Mouse (Mus musculus) ES-E14 (cell line): ENCODE results near the gene Tiparp. TPM values are rescaled to one million over a fixed set of nuclear protein-coding genes. Genes with fewer than 3 reads are reported as not detected.
A peak's percentile ranks its signal among the peaks of the same experiment; 100 is the strongest.

Experiments
- DNase-seq: peaks from one replicate; pipeline ENCODE4 v3.0.0-alpha.2; 2013; ENCODE audit warnings: low read depth, low spot score
- H3K27ac ChIP-seq: 2 replicates; pipeline ENCODE4 v1.5.1; 2012; ENCODE audit warnings: low read depth, mild to moderate bottlenecking, low read length, moderate library complexity, mixed read lengths; ENCODE audit not compliant: poor library complexity, insufficient read depth, severe bottlenecking
- H3K36me3 ChIP-seq: 2 replicates; pipeline ENCODE4 v1.6.1; 2012; ENCODE audit warnings: mild to moderate bottlenecking, low read length, moderate library complexity, mixed read lengths; ENCODE audit not compliant: control insufficient read depth, poor library complexity, insufficient read depth, severe bottlenecking
- H3K4me1 ChIP-seq, 2 experiments: fragments of 150-350 bp in 1 of 2; sonication (generic) in 1 of 2; 2 replicates each; pipeline ENCODE4 v1.6.1; 2012; ENCODE audit warnings: low read length in 2 of 2, mild to moderate bottlenecking in 1 of 2, mixed read lengths in 1 of 2; ENCODE audit not compliant: control insufficient read depth in 2 of 2, insufficient read depth in 2 of 2, poor library complexity in 1 of 2
- H3K4me3 ChIP-seq, 2 experiments: fragments of 150-350 bp in 1 of 2; sonication (generic) in 1 of 2; 2 replicates each; pipeline ENCODE4 v1.5.1; 2012; ENCODE audit warnings: low read length in 2 of 2, low read depth in 1 of 2, mild to moderate bottlenecking in 1 of 2, mixed read lengths in 1 of 2; ENCODE audit not compliant: insufficient read depth in 1 of 2, poor library complexity in 1 of 2, severe bottlenecking in 1 of 2
- H3K9ac ChIP-seq: 2 replicates; pipeline ENCODE4 v1.6.1; 2012; ENCODE audit warnings: low read depth, mild to moderate bottlenecking, low read length, mixed read lengths; ENCODE audit not compliant: poor library complexity, insufficient read depth, severe bottlenecking
- H3K9me3 ChIP-seq: fragments of 150-350 bp; sonication (generic); 2 replicates; pipeline ENCODE4 v1.6.1; 2012; ENCODE audit warnings: low read depth, mild to moderate bottlenecking, low read length; ENCODE audit not compliant: control insufficient read depth, insufficient read depth
- CHD2 ChIP-seq: IDR thresholded peaks from 2 replicates; pipeline ENCODE4 v1.6.1; 2014; ENCODE audit warnings: mild to moderate bottlenecking, low read depth, low read length, inconsistent platforms
- HCFC1 ChIP-seq: IDR thresholded peaks from 2 replicates; pipeline ENCODE4 v1.6.1; 2012; ENCODE audit warnings: low read length, inconsistent platforms, borderline replicate concordance; ENCODE audit not compliant: insufficient read depth
- MAFK ChIP-seq: IDR thresholded peaks from 2 replicates; pipeline ENCODE4 v1.6.1; 2014; ENCODE audit warnings: mild to moderate bottlenecking, low read depth, low read length, inconsistent platforms; ENCODE audit not compliant: insufficient read depth
- ZC3H11A ChIP-seq: IDR thresholded peaks from 2 replicates; pipeline ENCODE4 v1.6.1; 2012; ENCODE audit warnings: low read depth, mild to moderate bottlenecking, inconsistent platforms, low read length, borderline replicate concordance
- ZNF384 ChIP-seq: IDR thresholded peaks from 2 replicates; pipeline ENCODE4 v1.6.1; 2012; ENCODE audit warnings: low read depth, low read length, inconsistent platforms
- in situ Hi-C, 2 experiments: fragments of 600-800 bp; cut with MboI; formaldehyde crosslinking; loops; one replicate each; pipeline ENCODE4 v1.15.1; 2025; ENCODE audit warnings: low sequenced_read_pairs in 2 of 2, inconsistent platforms in 1 of 2; ENCODE audit not compliant: unreplicated experiment in 2 of 2
- total RNA-seq: library from RNA; depleted of rRNA; stranded (reverse); fragments of 300-350 nt; gene quantifications from 2 replicates; pipeline ENCODE4 v1.2.3, GENCODE M21; 2012

Tiparp gene
- total RNA-seq, 1 experiment, result 24.6 TPM

GRCm38 (mm10) chr3:65494291-65494763 is 33.9 kb upstream of the Tiparp start:
- Histone ChIP-seq H3K9ac (no peak overlapping the region; the same call in 1 of the 2 replicates), H3K4me3 (peak overlapping the region in 1 of 2 experiments; percentile 31; a peak in 2 of 4 replicates), H3K4me1 (peaks cover 4 to 6% of the 10 kb centered on the region in 2 experiments; a peak in 3 of 4 replicates), H3K27ac (no peak overlapping the region), H3K36me3 (no peaks in the 10 kb centered on the region), H3K9me3 (no peaks in the 10 kb centered on the region)
- DNase-seq, result no peak
- TF ChIP-seq ZNF384 (no peak), ZC3H11A (no peak), CHD2 (no peak), MAFK (no peak)
- in situ Hi-C loops, result no loop called here

- DNase-seq, result no peak
- Histone ChIP-seq H3K4me3 (no peak overlapping the region), H3K4me1 (no peaks in the 10 kb centered on the region), H3K9ac (no peak overlapping the region), H3K27ac (no peak overlapping the region), H3K9me3 (no peaks in the 10 kb centered on the region), H3K36me3 (no peaks in the 10 kb centered on the region)
- no peak for TF ChIP-seq HCFC1
- no peak for TF ChIP-seq ZNF384
- TF ChIP-seq MAFK, result no peak
- TF ChIP-seq CHD2, result no peak
- no peak for TF ChIP-seq ZC3H11A
- in situ Hi-C loops, result no loop called here
Measured at GRCm38 (mm10) chr3:65507766-65508165, 20.4 kb upstream of the Tiparp start.

- no peaks in the 10 kb centered on the region for H3K4me1 ChIP-seq
- no peak overlapping the region for H3K27ac ChIP-seq
- no peak overlapping the region for H3K4me3 ChIP-seq
- in situ Hi-C loops, result no loop called here
- no peaks in the 10 kb centered on the region for H3K9me3 ChIP-seq
- DNase-seq, result no peak
- TF ChIP-seq ZC3H11A, result no peak
- no peak for TF ChIP-seq CHD2
- no peak for TF ChIP-seq HCFC1
- TF ChIP-seq ZNF384, result no peak
- TF ChIP-seq MAFK, result no peak
- no peak overlapping the region for H3K9ac ChIP-seq
- no peaks in the 10 kb centered on the region for H3K36me3 ChIP-seq
Measured at GRCm38 (mm10) chr3:65510588-65510987, 17.6 kb upstream of the Tiparp start.

GRCm38 (mm10) chr3:65515751-65516150 is 12.5 kb upstream of the Tiparp start:
- no peak overlapping the region for H3K4me3 ChIP-seq
- peaks cover 3 to 6% of the 10 kb centered on the region in 2 experiments; a peak in 3 of 4 replicates for H3K4me1 ChIP-seq
- H3K27ac ChIP-seq, result no peak overlapping the region
- no peak for DNase-seq
- in situ Hi-C loops, result no loop called here
- H3K36me3 ChIP-seq, result no peaks in the 10 kb centered on the region
- TF ChIP-seq HCFC1, result no peak
- no peak for TF ChIP-seq ZC3H11A
- TF ChIP-seq ZNF384, result no peak
- TF ChIP-seq CHD2, result no peak
- TF ChIP-seq MAFK, result no peak
- H3K9me3 ChIP-seq, result no peaks in the 10 kb centered on the region
- H3K9ac ChIP-seq, result no peak overlapping the region

GRCm38 (mm10) chr3:65516526-65516925 is 11.7 kb upstream of the Tiparp start:
- in situ Hi-C loops, result no loop called here
- Histone ChIP-seq H3K9ac (no peak overlapping the region), H3K4me3 (no peak overlapping the region), H3K4me1 (peaks cover 3 to 6% of the 10 kb centered on the region in 2 experiments; a peak in 3 of 4 replicates), H3K27ac (no peak overlapping the region), H3K9me3 (no peaks in the 10 kb centered on the region), H3K36me3 (no peaks in the 10 kb centered on the region)
- no peak for TF ChIP-seq ZNF384
- TF ChIP-seq ZC3H11A, result no peak
- TF ChIP-seq CHD2, result no peak
- TF ChIP-seq MAFK, result no peak
- TF ChIP-seq HCFC1, result no peak
- DNase-seq, result no peak
